In genomic region chr1:74054471-74054870, GRCm38 (mm10) we compare ENCODE assay signal across 15 mouse cellular contexts.
A peak's percentile ranks its signal among the peaks of the same experiment; 100 is the strongest.
DNase-seq lines count a peak whose midpoint lies in the region; ATAC-seq lines count a peak whose summit lies in the region.
"Had no signal": no experiment of that assay in that cellular context is flagged by ENCODE, and none has a peak within 500 bp of the region (broad histone marks: within the 10 kb centered on the region; RNA-seq: fewer than 3 reads in every experiment).

No protein-coding gene starts in this region.

- no peak overlapping the region for H3K4me3 ChIP-seq in heart, embryonic 16.5 days (ENCODE audit: low read length)
- H3K4me3 ChIP-seq in lung, embryonic 16.5 days (ENCODE audit: low read length) = no peak overlapping the region
- no peak overlapping the region for H3K4me3 ChIP-seq in limb, embryonic 10.5 days
- no peak overlapping the region for H3K4me3 ChIP-seq in liver, embryonic 15.5 days (replicated peaks)
- H3K4me3 ChIP-seq: forebrain, embryonic 13.5 days; midbrain, embryonic 12.5 days; neural tube, embryonic 13.5 days had no signal

- no peak for ATAC-seq in heart, embryonic 16.5 days (replicated peaks; ENCODE audit: extremely low read depth, insufficient read depth, low FRiP score)
- ATAC-seq in lung, embryonic 16.5 days (ENCODE audit: low read depth) = no peak
- ATAC-seq in liver, embryonic 15.5 days (ENCODE audit: insufficient read depth) = 0 out of 2 replicates have a peak, but pooled peaks have one; percentile 4
- ATAC-seq: forebrain, embryonic 13.5 days; hindbrain, embryonic 16.5 days had no signal

- H3K9me3 ChIP-seq in heart, embryonic 16.5 days (replicated peaks; ENCODE audit: control insufficient read depth, low read length) = no peaks in the 10 kb centered on the region
- no peaks in the 10 kb centered on the region for H3K9me3 ChIP-seq in lung, embryonic 16.5 days (ENCODE audit: control insufficient read depth, low read length)
- H3K9me3 ChIP-seq in limb, embryonic 10.5 days (replicated peaks) = no peaks in the 10 kb centered on the region
- H3K9me3 ChIP-seq in liver, embryonic 15.5 days (replicated peaks) = no peaks in the 10 kb centered on the region
- H3K9me3 ChIP-seq: forebrain, embryonic 13.5 days; midbrain, embryonic 12.5 days; neural tube, embryonic 13.5 days had no signal

- no peak for DNase-seq in heart, adult 11 months
- no peak for DNase-seq in lung, postnatal 4 days
- DNase-seq in limb, embryonic 10.5 days (ENCODE audit: low spot score) = no peak
- no peak for DNase-seq in frontal cortex, postnatal 36 days (ENCODE audit: low spot score in 2 of 2)
- DNase-seq: cerebellum, adult 8-10 months; kidney, postnatal 36 days; thymus, adult 18-20 months had no signal

- H3K9ac ChIP-seq in heart, embryonic 16.5 days (ENCODE audit: low read length) = peak overlapping the region; percentile 46
- no peak overlapping the region for H3K9ac ChIP-seq in lung, embryonic 16.5 days (ENCODE audit: low read length)
- no peak overlapping the region for H3K9ac ChIP-seq in liver, embryonic 15.5 days
- H3K9ac ChIP-seq: forebrain, embryonic 13.5 days; liver, embryonic 14.5 days; midbrain, embryonic 12.5 days; neural tube, embryonic 13.5 days had no signal

- H3K4me1 ChIP-seq in heart, embryonic 16.5 days (ENCODE audit: control insufficient read depth, insufficient read depth, low read length) = peaks cover 63% of the 10 kb centered on the region
- H3K4me1 ChIP-seq in lung, embryonic 16.5 days (replicated peaks; ENCODE audit: control insufficient read depth, insufficient read depth, low read length) = peaks cover 34% of the 10 kb centered on the region
- H3K4me1 ChIP-seq in limb, embryonic 10.5 days = peaks cover 74% of the 10 kb centered on the region
- peaks cover 25% of the 10 kb centered on the region for H3K4me1 ChIP-seq in liver, embryonic 15.5 days (replicated peaks)
- H3K4me1 ChIP-seq: midbrain, embryonic 12.5 days; neural tube, embryonic 13.5 days had no signal

- H3K36me3 ChIP-seq in heart, embryonic 16.5 days (ENCODE audit: control insufficient read depth, insufficient read depth) = no peaks in the 10 kb centered on the region
- H3K36me3 ChIP-seq in lung, embryonic 16.5 days (ENCODE audit: control insufficient read depth, insufficient read depth, low read length) = no peaks in the 10 kb centered on the region
- peaks cover 23% of the 10 kb centered on the region for H3K36me3 ChIP-seq in limb, embryonic 10.5 days
- no peaks in the 10 kb centered on the region for H3K36me3 ChIP-seq in liver, embryonic 15.5 days (replicated peaks)
- H3K36me3 ChIP-seq: midbrain, embryonic 12.5 days; neural tube, embryonic 13.5 days had no signal

- 29% methylated on average over 3 of the region's 3 CpGs for WGBS in heart, embryonic 16.5 days
- WGBS in lung, embryonic 16.5 days = 41% methylated on average over 3 of the region's 3 CpGs
- WGBS in limb, embryonic 10.5 days = 54% methylated on average over 3 of the region's 3 CpGs
- WGBS in liver, embryonic 15.5 days (ENCODE audit: insufficient replicate concordance) = 39% methylated on average over 3 of the region's 3 CpGs

- H3K27ac ChIP-seq in heart, embryonic 16.5 days (ENCODE audit: low read length) = peak overlapping the region; percentile 91
- peak overlapping the region; percentile 47 for H3K27ac ChIP-seq in lung, embryonic 16.5 days (ENCODE audit: low read length)
- H3K27ac ChIP-seq in limb, embryonic 10.5 days = peak overlapping the region; percentile 71
- H3K27ac ChIP-seq in liver, embryonic 15.5 days (replicated peaks) = no peak overlapping the region
- H3K27ac ChIP-seq: forebrain, embryonic 13.5 days; liver, embryonic 14.5 days; midbrain, embryonic 12.5 days; neural tube, embryonic 13.5 days had no signal

- no peaks in the 10 kb centered on the region for H3K27me3 ChIP-seq in heart, embryonic 16.5 days (ENCODE audit: control insufficient read depth, insufficient read depth, low read length)
- no peaks in the 10 kb centered on the region for H3K27me3 ChIP-seq in lung, embryonic 16.5 days (ENCODE audit: control insufficient read depth, insufficient read depth, low read depth, low read length)
- H3K27me3 ChIP-seq in limb, embryonic 10.5 days (ENCODE audit: low read depth, poor library complexity, severe bottlenecking) = no peaks in the 10 kb centered on the region
- H3K27me3 ChIP-seq in liver, embryonic 15.5 days = no peaks in the 10 kb centered on the region
- H3K27me3 ChIP-seq: forebrain, embryonic 13.5 days; midbrain, embryonic 12.5 days; neural tube, embryonic 13.5 days had no signal

- H3K4me2 ChIP-seq in heart, embryonic 16.5 days (ENCODE audit: low read depth, low read length) = peak overlapping the region; percentile 17; the same call in 1 of the 2 replicates
- H3K4me2 ChIP-seq in lung, embryonic 16.5 days (ENCODE audit: low read depth, low read length) = no peak overlapping the region
- no peak overlapping the region for H3K4me2 ChIP-seq in liver, embryonic 15.5 days
- H3K4me2 ChIP-seq: forebrain, embryonic 13.5 days; midbrain, embryonic 12.5 days; neural tube, embryonic 13.5 days had no signal
